Mouse (Mus musculus): Measurements from ENCODE around the gene Ripply3. TPM values are rescaled to one million over a fixed set of nuclear protein-coding genes. Genes with fewer than 3 reads are reported as not detected.
A peak's percentile ranks its signal among the peaks of the same experiment; 100 is the strongest.

Gene Ripply3
- polyA plus RNA-seq, 1 experiment from 2014 or later: 7.3 TPM

DNA sequence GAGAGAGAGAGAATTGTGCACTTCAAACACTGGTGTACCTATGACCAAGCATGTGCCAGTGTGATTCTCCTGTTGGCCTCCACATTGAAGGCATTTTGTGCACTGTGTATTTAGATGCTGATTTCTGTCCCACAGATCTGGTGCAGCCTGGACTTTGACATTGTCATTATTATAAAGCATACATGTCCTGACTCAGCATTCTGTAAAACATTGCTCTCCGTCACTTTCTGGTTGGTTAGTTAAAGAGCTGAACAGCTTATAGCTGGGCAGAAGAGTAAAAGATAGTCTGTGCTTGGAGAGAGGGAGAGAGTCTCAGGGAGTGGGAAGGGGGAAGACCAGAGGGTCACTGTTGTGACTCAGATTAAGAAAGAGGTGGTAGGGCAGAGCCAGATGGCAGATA, 17.5 kb downstream of the Ripply3 start:
- Histone ChIP-seq H3K36me3 (ENCODE audit: control insufficient read depth, insufficient read depth, low read length) (no peaks in the 10 kb centered on the region), H3K4me1 (ENCODE audit: control insufficient read depth, insufficient read depth, low read length) (no peaks in the 10 kb centered on the region), H3K9me3 (ENCODE audit: control insufficient read depth, low read depth, low read length) (no peaks in the 10 kb centered on the region), H3K9ac (replicated peaks; ENCODE audit: low read depth, low read length) (no peak overlapping the region), H3K27ac (ENCODE audit: low read length) (no peak overlapping the region), H3K4me3 (ENCODE audit: low read depth, low read length) (no peak overlapping the region), H3K27me3 (ENCODE audit: control insufficient read depth, insufficient read depth, low read length) (no peaks in the 10 kb centered on the region), H3K4me2 (replicated peaks; ENCODE audit: low read depth, low read length) (no peak overlapping the region)
- no peak for ATAC-seq (ENCODE audit: insufficient number of reproducible peaks, insufficient read depth, low FRiP score, low read depth)
- WGBS: 79% methylated on average over 1 of the region's 1 CpGs

DNA sequence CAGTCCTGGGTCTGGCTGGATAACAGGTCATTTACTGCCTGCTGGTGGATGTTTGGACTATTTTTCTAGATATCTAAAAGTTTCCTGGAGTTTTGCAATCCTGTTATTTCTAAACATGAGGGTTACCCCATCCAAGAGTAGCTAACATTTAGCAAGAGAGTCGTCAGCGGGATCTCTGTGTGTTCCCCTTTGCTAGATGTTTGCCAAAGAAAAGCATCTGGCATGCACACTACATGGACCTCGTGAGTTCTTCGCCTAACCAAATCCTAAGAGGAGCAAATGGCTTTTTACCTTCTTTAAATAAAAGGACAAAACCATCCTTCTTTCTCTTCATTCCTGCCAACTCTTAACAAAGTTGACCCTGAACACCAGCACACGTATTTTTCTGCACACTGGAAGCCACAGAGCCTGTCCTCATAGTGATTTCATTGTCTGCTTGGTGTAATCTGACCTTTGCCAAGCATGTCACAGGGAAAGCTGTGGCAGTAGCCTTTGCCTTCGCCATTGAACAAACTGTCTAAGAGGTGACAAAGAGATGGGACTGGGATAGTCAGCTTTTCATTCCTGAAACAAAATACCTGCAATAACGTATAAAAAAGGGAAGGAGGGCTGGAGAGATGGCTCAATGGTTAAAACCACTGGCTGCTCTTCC, 19.0 kb downstream of the Ripply3 start:
- Histone ChIP-seq H3K4me3 (ENCODE audit: low read depth, low read length) (no peak overlapping the region), H3K4me1 (ENCODE audit: control insufficient read depth, insufficient read depth, low read length) (no peaks in the 10 kb centered on the region), H3K4me2 (replicated peaks; ENCODE audit: low read depth, low read length) (no peak overlapping the region), H3K27ac (ENCODE audit: low read length) (no peak overlapping the region), H3K9me3 (ENCODE audit: control insufficient read depth, low read depth, low read length) (no peaks in the 10 kb centered on the region), H3K27me3 (ENCODE audit: control insufficient read depth, insufficient read depth, low read length) (no peaks in the 10 kb centered on the region), H3K36me3 (ENCODE audit: control insufficient read depth, insufficient read depth, low read length) (no peaks in the 10 kb centered on the region), H3K9ac (replicated peaks; ENCODE audit: low read depth, low read length) (no peak overlapping the region)
- WGBS: 67% methylated on average over 7 of the region's 7 CpGs
- ATAC-seq (ENCODE audit: insufficient number of reproducible peaks, insufficient read depth, low FRiP score, low read depth): no peak

- H3K27me3 ChIP-seq (ENCODE audit: control insufficient read depth, insufficient read depth, low read length): no peaks in the 10 kb centered on the region
Observed at GRCm38 (mm10) chr16:94348779-94349178, 20.6 kb downstream of the Ripply3 start.

DNA sequence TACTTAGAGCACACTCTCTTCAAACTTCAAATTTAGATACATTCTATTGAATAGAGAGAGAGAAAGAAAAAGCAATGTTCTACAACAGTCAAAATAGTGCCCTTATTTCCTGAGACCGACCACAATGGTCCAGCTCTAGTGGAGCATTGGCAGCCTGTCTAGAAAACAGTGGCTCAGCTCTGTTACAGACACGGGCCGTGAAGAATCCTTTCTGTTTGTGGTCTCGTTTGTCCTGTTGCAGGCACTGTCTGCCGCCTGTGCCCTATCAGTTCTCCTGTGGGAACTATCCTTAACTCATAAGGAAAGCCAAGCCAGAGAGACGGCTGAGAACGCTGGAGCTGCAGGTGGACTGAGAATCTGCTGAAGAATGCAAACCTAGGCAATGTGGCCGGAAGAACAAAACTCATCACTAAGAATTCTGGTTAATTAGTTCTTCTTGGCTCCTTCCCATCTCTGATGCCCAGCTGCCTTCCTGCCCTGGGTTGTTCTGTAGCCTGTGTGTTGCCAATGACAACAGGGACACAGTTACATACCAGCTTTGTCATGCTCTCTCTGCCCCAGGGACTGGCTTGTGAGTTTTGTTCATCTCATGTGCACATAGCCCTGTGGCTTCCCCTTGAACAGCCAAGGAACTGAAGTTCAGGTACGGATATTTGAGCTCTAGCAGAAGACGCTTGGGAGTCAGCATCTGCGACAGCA, 21.5 kb downstream of the Ripply3 start:
- ATAC-seq (ENCODE audit: insufficient number of reproducible peaks, insufficient read depth, low FRiP score, low read depth): no peak
- H3K4me3 ChIP-seq (ENCODE audit: low read depth, low read length): no peak overlapping the region
- 64% methylated on average over 11 of the region's 11 CpGs for WGBS

More at GRCm38 (mm10) chr16:94348779-94349178, 20.6 kb downstream of the Ripply3 start:
- no peaks in the 10 kb centered on the region for H3K36me3 ChIP-seq (ENCODE audit: control insufficient read depth, insufficient read depth, low read length)
- WGBS: 65% methylated on average over 2 of the region's 2 CpGs
- no peaks in the 10 kb centered on the region for H3K9me3 ChIP-seq (ENCODE audit: control insufficient read depth, low read depth, low read length)
- no peaks in the 10 kb centered on the region for H3K4me1 ChIP-seq (ENCODE audit: control insufficient read depth, insufficient read depth, low read length)
- H3K9ac ChIP-seq (replicated peaks; ENCODE audit: low read depth, low read length): no peak overlapping the region
- no peak overlapping the region for H3K27ac ChIP-seq (ENCODE audit: low read length)
- no peak overlapping the region for H3K4me3 ChIP-seq (ENCODE audit: low read depth, low read length)
- H3K4me2 ChIP-seq (replicated peaks; ENCODE audit: low read depth, low read length): no peak overlapping the region
- no peak for ATAC-seq (ENCODE audit: insufficient number of reproducible peaks, insufficient read depth, low FRiP score, low read depth)

GRCm38 (mm10) chr16:94350287-94350677, 22.1 kb downstream of the Ripply3 start:
- no peaks in the 10 kb centered on the region for H3K9me3 ChIP-seq (ENCODE audit: control insufficient read depth, low read depth, low read length)
- no peaks in the 10 kb centered on the region for H3K27me3 ChIP-seq (ENCODE audit: control insufficient read depth, insufficient read depth, low read length)
- no peak overlapping the region for H3K27ac ChIP-seq (ENCODE audit: low read length)
- H3K4me3 ChIP-seq (ENCODE audit: low read depth, low read length): no peak overlapping the region
- H3K36me3 ChIP-seq (ENCODE audit: control insufficient read depth, insufficient read depth, low read length): no peaks in the 10 kb centered on the region
- no peak overlapping the region for H3K4me2 ChIP-seq (replicated peaks; ENCODE audit: low read depth, low read length)
- no peaks in the 10 kb centered on the region for H3K4me1 ChIP-seq (ENCODE audit: control insufficient read depth, insufficient read depth, low read length)
- WGBS: 49% methylated on average over 10 of the region's 10 CpGs
- no peak for ATAC-seq (ENCODE audit: insufficient number of reproducible peaks, insufficient read depth, low FRiP score, low read depth)
- no peak overlapping the region for H3K9ac ChIP-seq (replicated peaks; ENCODE audit: low read depth, low read length)

More for the DNA sequence above, 21.5 kb downstream of the Ripply3 start:
- Histone ChIP-seq H3K36me3 (ENCODE audit: control insufficient read depth, insufficient read depth, low read length) (no peaks in the 10 kb centered on the region), H3K9ac (replicated peaks; ENCODE audit: low read depth, low read length) (no peak overlapping the region), H3K4me1 (ENCODE audit: control insufficient read depth, insufficient read depth, low read length) (no peaks in the 10 kb centered on the region), H3K9me3 (ENCODE audit: control insufficient read depth, low read depth, low read length) (no peaks in the 10 kb centered on the region), H3K27me3 (ENCODE audit: control insufficient read depth, insufficient read depth, low read length) (no peaks in the 10 kb centered on the region), H3K4me2 (replicated peaks; ENCODE audit: low read depth, low read length) (no peak overlapping the region), H3K27ac (ENCODE audit: low read length) (no peak overlapping the region)

GRCm38 (mm10) chr16:94354450-94354849, 26.2 kb downstream of the Ripply3 start:
- no peak for ATAC-seq (ENCODE audit: insufficient number of reproducible peaks, insufficient read depth, low FRiP score, low read depth)
- Histone ChIP-seq H3K4me3 (ENCODE audit: low read depth, low read length) (no peak overlapping the region), H3K9ac (replicated peaks; ENCODE audit: low read depth, low read length) (no peak overlapping the region), H3K9me3 (ENCODE audit: control insufficient read depth, low read depth, low read length) (no peaks in the 10 kb centered on the region), H3K4me1 (ENCODE audit: control insufficient read depth, insufficient read depth, low read length) (no peaks in the 10 kb centered on the region), H3K4me2 (replicated peaks; ENCODE audit: low read depth, low read length) (peak overlapping the region; percentile 10; the same call in 1 of the 2 replicates), H3K27me3 (ENCODE audit: control insufficient read depth, insufficient read depth, low read length) (no peaks in the 10 kb centered on the region), H3K36me3 (ENCODE audit: control insufficient read depth, insufficient read depth, low read length) (no peaks in the 10 kb centered on the region), H3K27ac (ENCODE audit: low read length) (no peak overlapping the region)
- 18% methylated on average over 9 of the region's 9 CpGs for WGBS

- 28% methylated on average over 7 of the region's 7 CpGs for WGBS
- no peak for ATAC-seq (ENCODE audit: insufficient number of reproducible peaks, insufficient read depth, low FRiP score, low read depth)
Observed at GRCm38 (mm10) chr16:94356046-94356445, 27.8 kb downstream of the Ripply3 start.

GRCm38 (mm10) chr16:94356776-94357494, 28.7 kb downstream of the Ripply3 start:
- no peak overlapping the region for H3K9ac ChIP-seq (replicated peaks; ENCODE audit: low read depth, low read length)
- no peak for ATAC-seq (ENCODE audit: insufficient number of reproducible peaks, insufficient read depth, low FRiP score, low read depth)

More at GRCm38 (mm10) chr16:94356046-94356445, 27.8 kb downstream of the Ripply3 start:
- no peak overlapping the region for H3K4me2 ChIP-seq (replicated peaks; ENCODE audit: low read depth, low read length)
- H3K4me1 ChIP-seq (ENCODE audit: control insufficient read depth, insufficient read depth, low read length): no peaks in the 10 kb centered on the region
- H3K27ac ChIP-seq (ENCODE audit: low read length): no peak overlapping the region
- no peaks in the 10 kb centered on the region for H3K36me3 ChIP-seq (ENCODE audit: control insufficient read depth, insufficient read depth, low read length)
- no peak overlapping the region for H3K9ac ChIP-seq (replicated peaks; ENCODE audit: low read depth, low read length)
- no peaks in the 10 kb centered on the region for H3K27me3 ChIP-seq (ENCODE audit: control insufficient read depth, insufficient read depth, low read length)
- H3K4me3 ChIP-seq (ENCODE audit: low read depth, low read length): no peak overlapping the region
- no peaks in the 10 kb centered on the region for H3K9me3 ChIP-seq (ENCODE audit: control insufficient read depth, low read depth, low read length)

More at GRCm38 (mm10) chr16:94356776-94357494, 28.7 kb downstream of the Ripply3 start:
- H3K4me3 ChIP-seq (ENCODE audit: low read depth, low read length): no peak overlapping the region
- no peaks in the 10 kb centered on the region for H3K4me1 ChIP-seq (ENCODE audit: control insufficient read depth, insufficient read depth, low read length)
- no peaks in the 10 kb centered on the region for H3K9me3 ChIP-seq (ENCODE audit: control insufficient read depth, low read depth, low read length)
- H3K4me2 ChIP-seq (replicated peaks; ENCODE audit: low read depth, low read length): no peak overlapping the region
- 41% methylated on average over 11 of the region's 11 CpGs for WGBS
- H3K27me3 ChIP-seq (ENCODE audit: control insufficient read depth, insufficient read depth, low read length): no peaks in the 10 kb centered on the region
- no peak overlapping the region for H3K27ac ChIP-seq (ENCODE audit: low read length)
- no peaks in the 10 kb centered on the region for H3K36me3 ChIP-seq (ENCODE audit: control insufficient read depth, insufficient read depth, low read length)

Data from stomach, embryonic 14.5 days (tissue).